Mouse (Mus musculus) testis, adult 2 months (tissue): ENCODE data around the gene Nrip2.

Experiments used
- CTCF ChIP-seq: fragments of 200-500 bp; IDR thresholded peaks from 2 replicates; pipeline ENCODE4 v1.5.1; 2012; ENCODE audit warnings: low read depth, mild to moderate bottlenecking, inconsistent platforms, low read length, moderate library complexity; ENCODE audit not compliant: control insufficient read depth, insufficient read depth, insufficient replicate concordance
- POLR2A ChIP-seq: fragments of 200-500 bp; IDR thresholded peaks from 2 replicates; pipeline ENCODE4 v1.6.1; 2012; ENCODE audit warnings: low read depth, mild to moderate bottlenecking, inconsistent platforms, low read length, moderate library complexity; ENCODE audit not compliant: control insufficient read depth

GRCm38 (mm10) chr6:128460729-128461503 is 61.8 kb downstream of the Nrip2 start:
- TF ChIP-seq CTCF: no peak
- no peak for TF ChIP-seq POLR2A
